Comparison of ENCODE assay signal across 40 mouse cellular contexts in the genomic region with DNA sequence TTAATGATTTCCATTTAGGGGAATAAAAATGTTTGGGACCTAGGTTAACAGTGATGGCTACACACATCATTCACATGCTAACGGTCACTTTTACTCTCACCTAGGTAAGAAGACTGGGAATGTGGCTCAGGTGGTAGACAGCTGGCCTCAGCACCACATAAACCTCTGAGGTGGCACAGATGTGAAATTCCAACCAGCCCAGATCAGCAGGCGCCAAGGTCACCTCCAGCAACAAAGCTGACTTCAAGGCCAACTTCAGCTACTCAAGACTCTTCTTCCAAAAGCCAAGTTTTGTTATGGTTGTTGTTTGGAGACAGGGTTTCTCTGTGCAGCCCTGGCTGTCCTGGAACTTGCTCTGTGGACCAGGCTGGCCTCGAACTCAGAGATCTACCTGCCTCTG. TPM values are rescaled to one million over a fixed set of nuclear protein-coding genes. Genes with fewer than 3 reads are reported as not detected.
"Had no signal": no experiment of that assay in that cellular context is flagged by ENCODE, and none has a peak within 500 bp of the region (broad histone marks: within the 10 kb centered on the region; RNA-seq: fewer than 3 reads in every experiment).

No protein-coding gene starts in this region.

- DNase-seq: left cerebral cortex, postnatal 4 days; liver; liver, embryonic 13.5 days; liver, postnatal 0 days; lung, adult 18-20 months; lung, adult 2 months; lung, embryonic 14.5 days; lung, postnatal 10 days; lung, postnatal 14 days; lung, postnatal 36 days; lung, postnatal 4 days; midbrain, embryonic 14.5 days had no signal

- H3K4me1 ChIP-seq: limb, embryonic 12.5 days; limb, embryonic 13.5 days; limb, embryonic 15.5 days; liver, embryonic 12.5 days; liver, embryonic 13.5 days; liver, embryonic 15.5 days; lung, embryonic 15.5 days; megakaryocyte, embryonic 14.5 days; midbrain, embryonic 10.5 days; midbrain, embryonic 12.5 days; midbrain, embryonic 13.5 days; midbrain, embryonic 15.5 days had no signal

- H3K9ac ChIP-seq: limb, embryonic 12.5 days; limb, embryonic 13.5 days; limb, embryonic 15.5 days; liver, embryonic 12.5 days; liver, embryonic 13.5 days; liver, embryonic 14.5 days; liver, embryonic 15.5 days; liver, postnatal 0 days; lung, embryonic 14.5 days; lung, embryonic 15.5 days; midbrain, embryonic 12.5 days; midbrain, embryonic 13.5 days; midbrain, embryonic 15.5 days had no signal

- H3K27me3 ChIP-seq: lung, embryonic 15.5 days; midbrain, embryonic 12.5 days; midbrain, embryonic 15.5 days had no signal

- H3K9me3 ChIP-seq: limb, embryonic 10.5 days; limb, embryonic 12.5 days; limb, embryonic 13.5 days; limb, embryonic 15.5 days; liver, embryonic 12.5 days; liver, embryonic 13.5 days; liver, embryonic 15.5 days; lung, embryonic 15.5 days; midbrain, embryonic 10.5 days; midbrain, embryonic 12.5 days; midbrain, embryonic 13.5 days; midbrain, embryonic 15.5 days had no signal

- H3K4me2 ChIP-seq: limb, embryonic 12.5 days; limb, embryonic 13.5 days; limb, embryonic 15.5 days; liver, embryonic 11.5 days; liver, embryonic 12.5 days; liver, embryonic 13.5 days; liver, embryonic 15.5 days; lung, embryonic 14.5 days; lung, embryonic 15.5 days; midbrain, embryonic 11.5 days; midbrain, embryonic 12.5 days; midbrain, embryonic 13.5 days; midbrain, embryonic 15.5 days had no signal

- H3K27ac ChIP-seq: limb, embryonic 10.5 days; limb, embryonic 12.5 days; limb, embryonic 13.5 days; limb, embryonic 15.5 days; liver, embryonic 12.5 days; liver, embryonic 13.5 days; liver, embryonic 14.5 days; liver, embryonic 15.5 days; lung, embryonic 15.5 days; macrophage; midbrain, embryonic 10.5 days; midbrain, embryonic 12.5 days; midbrain, embryonic 13.5 days; midbrain, embryonic 15.5 days had no signal

- H3K36me3 ChIP-seq: limb, embryonic 10.5 days; limb, embryonic 12.5 days; limb, embryonic 13.5 days; limb, embryonic 15.5 days; liver, embryonic 12.5 days; liver, embryonic 13.5 days; liver, embryonic 15.5 days; lung, embryonic 15.5 days; midbrain, embryonic 10.5 days; midbrain, embryonic 12.5 days; midbrain, embryonic 13.5 days; midbrain, embryonic 15.5 days had no signal

- ATAC-seq: liver, embryonic 12.5 days; liver, postnatal 0 days; lung, postnatal 0 days; midbrain, embryonic 13.5 days; midbrain, embryonic 15.5 days; midbrain, embryonic 16.5 days had no signal

- H3K4me3 ChIP-seq: limb, embryonic 10.5 days; limb, embryonic 12.5 days; limb, embryonic 13.5 days; limb, embryonic 15.5 days; liver, embryonic 12.5 days; liver, embryonic 13.5 days; liver, embryonic 15.5 days; lung, embryonic 15.5 days; megakaryocyte, embryonic 14.5 days; midbrain, embryonic 10.5 days; midbrain, embryonic 12.5 days; midbrain, embryonic 13.5 days; midbrain, embryonic 15.5 days; myocyte had no signal

RNA-seq across cellular contexts. Expression of a gene that starts 9.1 kb away (rescaled TPM):
- total RNA-seq: megakaryocyte, adult 5-6 weeks; monocyte, adult 5-6 weeks had no signal
- polyA plus RNA-seq: liver, embryonic 12.5 days; liver, embryonic 13.5 days; liver, embryonic 15.5 days; liver, embryonic 16.5 days; liver, postnatal 0 days; macrophage; myocyte had no signal

RNA-seq across cellular contexts. Expression of a gene that starts 52.7 kb away (rescaled TPM):
- total RNA-seq: liver, adult 2 months; megakaryocyte progenitor cell, adult 5-6 weeks; megakaryocyte, adult 5-6 weeks; megakaryocyte-erythroid progenitor cell, adult 5-6 weeks; midbrain, postnatal 0 days; monocyte, adult 5-6 weeks had no signal
- polyA plus RNA-seq: limb, embryonic 10.5 days; limb, embryonic 11.5 days; limb, embryonic 12.5 days; limb, embryonic 13.5 days; limb, embryonic 15.5 days; liver, embryonic 12.5 days; liver, embryonic 15.5 days; liver, embryonic 16.5 days; liver, postnatal 0 days; lung, embryonic 14.5 days; lung, embryonic 15.5 days; lung, embryonic 16.5 days; lung, postnatal 0 days; macrophage; midbrain, embryonic 10.5 days; midbrain, embryonic 11.5 days; midbrain, embryonic 12.5 days; myocyte had no signal
